Mouse (Mus musculus): ENCODE measurements around the gene Gprc5b. TPM values are rescaled to one million over a fixed set of nuclear protein-coding genes. Genes with fewer than 3 reads are reported as not detected.

Gene Gprc5b
- polyA plus RNA-seq, 1 experiment from 2014 or later = 1.5 TPM

- TF ChIP-seq EP300 (optimal IDR thresholded peaks at IDR 0.05) = no peak
- TF ChIP-seq CTCF (IDR thresholded peaks at IDR 0.05; ENCODE audit: low read depth) = no peak
Measured at GRCm38 (mm10) chr7:118999857-119000256, 4.8 kb upstream of the Gprc5b start.

GRCm38 (mm10) chr7:118996137-118996837, 1.3 kb upstream of the Gprc5b start:
- ATAC-seq (ENCODE audit: low FRiP score, low TSS enrichment) = peak; percentile 58
- H3K36me3 ChIP-seq (ENCODE audit: control insufficient read depth, insufficient read depth, low read length) = no peaks in the 10 kb centered on the region
- no peaks in the 10 kb centered on the region for H3K9me3 ChIP-seq (ENCODE audit: control insufficient read depth, low read length)
- no peak overlapping the region for H3K4me3 ChIP-seq (ENCODE audit: low read depth, low read length)
- no peak overlapping the region for H3K9ac ChIP-seq (ENCODE audit: low read length)
- H3K27me3 ChIP-seq (ENCODE audit: control insufficient read depth, insufficient read depth, low read length) = no peaks in the 10 kb centered on the region
- no peaks in the 10 kb centered on the region for H3K4me1 ChIP-seq (replicated peaks; ENCODE audit: control insufficient read depth, insufficient read depth)
- H3K4me2 ChIP-seq (replicated peaks; ENCODE audit: low read depth) = peak overlapping the region; percentile 85; the same call in 1 of the 2 replicates
- 8% methylated on average over 13 of the region's 13 CpGs for WGBS
- no peak overlapping the region for H3K27ac ChIP-seq (replicated peaks)
- DNase-seq (ENCODE audit: low spot score) = peak; percentile 85
- TF ChIP-seq CTCF (IDR thresholded peaks at IDR 0.05; ENCODE audit: low read depth) (peak; percentile 100), EP300 (optimal IDR thresholded peaks at IDR 0.05) (no peak)

More at GRCm38 (mm10) chr7:118999857-119000256, 4.8 kb upstream of the Gprc5b start:
- DNase-seq (ENCODE audit: low spot score) (no peak), ATAC-seq (ENCODE audit: low FRiP score, low TSS enrichment) (no peak)
- Histone ChIP-seq H3K9me3 (ENCODE audit: control insufficient read depth, low read length) (no peaks in the 10 kb centered on the region), H3K27me3 (ENCODE audit: control insufficient read depth, insufficient read depth, low read length) (no peaks in the 10 kb centered on the region), H3K27ac (replicated peaks) (no peak overlapping the region), H3K4me2 (replicated peaks; ENCODE audit: low read depth) (no peak overlapping the region), H3K4me3 (ENCODE audit: low read depth, low read length) (no peak overlapping the region), H3K4me1 (replicated peaks; ENCODE audit: control insufficient read depth, insufficient read depth) (no peaks in the 10 kb centered on the region), H3K36me3 (ENCODE audit: control insufficient read depth, insufficient read depth, low read length) (no peaks in the 10 kb centered on the region), H3K9ac (ENCODE audit: low read length) (no peak overlapping the region)
- WGBS = 68% methylated on average over 2 of the region's 2 CpGs

GRCm38 (mm10) chr7:118995671-118996070, 660 bp upstream of the Gprc5b start:
- peak overlapping the region; percentile 85 for H3K4me2 ChIP-seq (replicated peaks; ENCODE audit: low read depth)
- ATAC-seq (ENCODE audit: low FRiP score, low TSS enrichment) (0 out of 2 replicates have a peak, but pooled peaks have one; percentile 1), DNase-seq (ENCODE audit: low spot score) (no peak)
- no peaks in the 10 kb centered on the region for H3K4me1 ChIP-seq (replicated peaks; ENCODE audit: control insufficient read depth, insufficient read depth)
- no peaks in the 10 kb centered on the region for H3K9me3 ChIP-seq (ENCODE audit: control insufficient read depth, low read length)
- 0 out of 2 replicates have a peak overlapping the region, but pooled peaks have one; percentile 27 for H3K9ac ChIP-seq (ENCODE audit: low read length)
- H3K27ac ChIP-seq (replicated peaks) = no peak overlapping the region
- peak overlapping the region; percentile 59; the same call in 1 of the 2 replicates for H3K4me3 ChIP-seq (ENCODE audit: low read depth, low read length)
- 8% methylated on average over 14 of the region's 14 CpGs for WGBS
- TF ChIP-seq CTCF (IDR thresholded peaks at IDR 0.05; ENCODE audit: low read depth) (no peak), EP300 (optimal IDR thresholded peaks at IDR 0.05) (no peak)
- no peaks in the 10 kb centered on the region for H3K36me3 ChIP-seq (ENCODE audit: control insufficient read depth, insufficient read depth, low read length)
- H3K27me3 ChIP-seq (ENCODE audit: control insufficient read depth, insufficient read depth, low read length) = no peaks in the 10 kb centered on the region

- Histone ChIP-seq H3K4me2 (replicated peaks; ENCODE audit: low read depth) (peak overlapping the region; percentile 85), H3K27me3 (ENCODE audit: control insufficient read depth, insufficient read depth, low read length) (no peaks in the 10 kb centered on the region), H3K27ac (replicated peaks) (no peak overlapping the region), H3K4me3 (ENCODE audit: low read depth, low read length) (peak overlapping the region; percentile 59), H3K4me1 (replicated peaks; ENCODE audit: control insufficient read depth, insufficient read depth) (no peaks in the 10 kb centered on the region), H3K36me3 (ENCODE audit: control insufficient read depth, insufficient read depth, low read length) (no peaks in the 10 kb centered on the region), H3K9ac (ENCODE audit: low read length) (peak overlapping the region; percentile 70), H3K9me3 (ENCODE audit: control insufficient read depth, low read length) (no peaks in the 10 kb centered on the region)
- under 1% methylated on average over 21 of the region's 21 CpGs for WGBS
- ATAC-seq (ENCODE audit: low FRiP score, low TSS enrichment) (peak; percentile 31), DNase-seq (ENCODE audit: low spot score) (peak; percentile 23)
- TF ChIP-seq CTCF (IDR thresholded peaks at IDR 0.05; ENCODE audit: low read depth) (no peak), EP300 (optimal IDR thresholded peaks at IDR 0.05) (no peak)
Measured at GRCm38 (mm10) chr7:118994231-118994842, 674 bp downstream of the Gprc5b start.

GRCm38 (mm10) chr7:118993597-118994230, 1.3 kb downstream of the Gprc5b start:
- Histone ChIP-seq H3K9ac (ENCODE audit: low read length) (peak overlapping the region; percentile 70), H3K27ac (replicated peaks) (no peak overlapping the region), H3K36me3 (ENCODE audit: control insufficient read depth, insufficient read depth, low read length) (no peaks in the 10 kb centered on the region), H3K4me3 (ENCODE audit: low read depth, low read length) (peak overlapping the region; percentile 59), H3K27me3 (ENCODE audit: control insufficient read depth, insufficient read depth, low read length) (no peaks in the 10 kb centered on the region), H3K4me2 (replicated peaks; ENCODE audit: low read depth) (peak overlapping the region; percentile 85), H3K4me1 (replicated peaks; ENCODE audit: control insufficient read depth, insufficient read depth) (no peaks in the 10 kb centered on the region), H3K9me3 (ENCODE audit: control insufficient read depth, low read length) (no peaks in the 10 kb centered on the region)
- ATAC-seq (ENCODE audit: low FRiP score, low TSS enrichment) (no peak), DNase-seq (ENCODE audit: low spot score) (no peak)
- no peak for TF ChIP-seq CTCF (IDR thresholded peaks at IDR 0.05; ENCODE audit: low read depth)
- no peak for TF ChIP-seq EP300 (optimal IDR thresholded peaks at IDR 0.05)
- WGBS = 7% methylated on average over 26 of the region's 26 CpGs

Data from stomach, postnatal 0 days (tissue).